Mouse (Mus musculus): ENCODE measurements at regions not wholly inside any gene's neighbourhood (a gene's known extent, or its start where the extent isn't known, plus 50 kb on each side); places are given as distances from the start of the nearest gene placed in this dataset.

GRCm38 (mm10) chr17:72993134-72993533, 75.0 kb downstream of the Lbh start:
- DNase-seq (ENCODE audit: low read depth, low spot score) = no peak

GRCm38 (mm10) chr17:72993626-72994025, 75.5 kb downstream of the Lbh start:
- DNase-seq (ENCODE audit: low read depth, low spot score) = no peak

GRCm38 (mm10) chr17:72996539-72996938, 78.4 kb downstream of the Lbh start:
- DNase-seq (ENCODE audit: low read depth, low spot score) = no peak

- no peak for DNase-seq (ENCODE audit: low read depth, low spot score)
Observed at GRCm38 (mm10) chr17:72997301-72997921, 79.3 kb downstream of the Lbh start.

GRCm38 (mm10) chr17:73005100-73005499, 87.0 kb downstream of the Lbh start:
- no peak for DNase-seq (ENCODE audit: low read depth, low spot score)

GRCm38 (mm10) chr17:73008901-73009300, 90.8 kb downstream of the Lbh start:
- DNase-seq (ENCODE audit: low read depth, low spot score) = peak; percentile 54

GRCm38 (mm10) chr17:73009962-73010361, 91.9 kb downstream of the Lbh start:
- DNase-seq (ENCODE audit: low read depth, low spot score) = no peak

GRCm38 (mm10) chr17:73012356-73012755, 94.3 kb downstream of the Lbh start:
- no peak for DNase-seq (ENCODE audit: low read depth, low spot score)

- no peak for DNase-seq (ENCODE audit: low read depth, low spot score)
Observed at GRCm38 (mm10) chr17:73012954-73013353, 94.8 kb upstream of the Lclat1 start.

- DNase-seq (ENCODE audit: low read depth, low spot score) = no peak
Observed at GRCm38 (mm10) chr17:73014090-73014853, 93.5 kb upstream of the Lclat1 start.

GRCm38 (mm10) chr17:73017173-73017572, 90.6 kb upstream of the Lclat1 start:
- no peak for DNase-seq (ENCODE audit: low read depth, low spot score)

- DNase-seq (ENCODE audit: low read depth, low spot score) = peak; percentile 63
Observed at GRCm38 (mm10) chr17:73022630-73023051, 85.1 kb upstream of the Lclat1 start.

- DNase-seq (ENCODE audit: low read depth, low spot score) = no peak
Observed at GRCm38 (mm10) chr17:73023362-73024107, 84.2 kb upstream of the Lclat1 start.

GRCm38 (mm10) chr17:73027122-73027521, 80.7 kb upstream of the Lclat1 start:
- no peak for DNase-seq (ENCODE audit: low read depth, low spot score)

- no peak for DNase-seq (ENCODE audit: low read depth, low spot score)
Observed at GRCm38 (mm10) chr17:73031796-73032195, 76.0 kb upstream of the Lclat1 start.

- DNase-seq (ENCODE audit: low read depth, low spot score) = no peak
Observed at GRCm38 (mm10) chr17:73032326-73032725, 75.5 kb upstream of the Lclat1 start.

GRCm38 (mm10) chr17:73034420-73034819, 73.4 kb upstream of the Lclat1 start:
- no peak for DNase-seq (ENCODE audit: low read depth, low spot score)

- no peak for DNase-seq (ENCODE audit: low read depth, low spot score)
Observed at GRCm38 (mm10) chr17:73034981-73035481, 72.8 kb upstream of the Lclat1 start.

GRCm38 (mm10) chr17:73036845-73037244, 70.9 kb upstream of the Lclat1 start:
- no peak for DNase-seq (ENCODE audit: low read depth, low spot score)

GRCm38 (mm10) chr17:73038586-73038985, 69.2 kb upstream of the Lclat1 start:
- DNase-seq (ENCODE audit: low read depth, low spot score) = no peak

- DNase-seq (ENCODE audit: low read depth, low spot score) = no peak
Observed at GRCm38 (mm10) chr17:73044918-73045580, 62.7 kb upstream of the Lclat1 start.

GRCm38 (mm10) chr17:73046985-73047384, 60.8 kb upstream of the Lclat1 start:
- peak; percentile 58 for DNase-seq (ENCODE audit: low read depth, low spot score)

Data from forelimb bud, embryonic 11.5 days (tissue).